Mouse (Mus musculus): ENCODE measurements around the gene Casp9. TPM values are rescaled to one million over a fixed set of nuclear protein-coding genes. Genes with fewer than 3 reads are reported as not detected.

Gene Casp9
- polyA plus RNA-seq, 1 experiment from 2014 or later: 14.9 TPM

DNA sequence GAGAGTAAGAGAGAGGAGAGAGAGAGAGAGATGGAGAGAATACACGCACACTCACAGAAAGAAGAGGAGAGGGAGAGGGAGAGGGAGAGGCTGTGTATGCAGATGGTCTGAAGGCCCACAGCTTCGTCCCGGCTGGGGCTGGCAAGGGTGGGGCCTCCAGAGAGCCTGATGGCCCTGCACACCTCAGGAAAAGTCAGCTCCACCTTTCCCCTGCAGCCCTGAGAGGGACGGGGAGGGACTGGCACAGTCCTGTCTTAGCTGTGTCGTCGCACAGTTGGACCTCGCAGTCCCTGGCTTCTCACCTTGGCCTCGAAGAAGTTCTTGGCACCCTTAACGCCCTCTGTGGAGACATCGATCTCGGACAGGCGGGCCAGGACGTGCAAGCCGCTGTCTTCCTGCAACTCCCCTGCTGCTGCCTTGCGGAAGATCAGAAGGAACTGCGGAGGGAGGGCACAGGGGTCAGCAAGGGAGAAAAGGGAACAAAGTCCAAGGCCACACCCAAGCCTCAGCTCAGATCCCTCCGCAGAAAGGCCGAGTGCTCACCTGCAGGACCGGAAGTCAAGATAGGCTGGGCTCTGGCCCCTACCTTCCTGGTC lies 66.9 kb downstream of the Casp9 start:
- peaks cover 9% of the 10 kb centered on the region; the same call in 1 of the 2 replicates for H3K36me3 ChIP-seq
- no peak overlapping the region for H3K27ac ChIP-seq (replicated peaks)
- no peaks in the 10 kb centered on the region for H3K27me3 ChIP-seq
- 80% methylated on average over 19 of the region's 19 CpGs for WGBS
- no peak overlapping the region for H3K4me2 ChIP-seq (replicated peaks)
- no peaks in the 10 kb centered on the region for H3K9me3 ChIP-seq
- H3K4me1 ChIP-seq: 0 out of 2 replicates have a peak, but pooled peaks cover 4% of the 10 kb centered on the region
- no peak overlapping the region for H3K9ac ChIP-seq (replicated peaks)
- no peak overlapping the region for H3K4me3 ChIP-seq
- ATAC-seq (replicated peaks): no peak

DNA sequence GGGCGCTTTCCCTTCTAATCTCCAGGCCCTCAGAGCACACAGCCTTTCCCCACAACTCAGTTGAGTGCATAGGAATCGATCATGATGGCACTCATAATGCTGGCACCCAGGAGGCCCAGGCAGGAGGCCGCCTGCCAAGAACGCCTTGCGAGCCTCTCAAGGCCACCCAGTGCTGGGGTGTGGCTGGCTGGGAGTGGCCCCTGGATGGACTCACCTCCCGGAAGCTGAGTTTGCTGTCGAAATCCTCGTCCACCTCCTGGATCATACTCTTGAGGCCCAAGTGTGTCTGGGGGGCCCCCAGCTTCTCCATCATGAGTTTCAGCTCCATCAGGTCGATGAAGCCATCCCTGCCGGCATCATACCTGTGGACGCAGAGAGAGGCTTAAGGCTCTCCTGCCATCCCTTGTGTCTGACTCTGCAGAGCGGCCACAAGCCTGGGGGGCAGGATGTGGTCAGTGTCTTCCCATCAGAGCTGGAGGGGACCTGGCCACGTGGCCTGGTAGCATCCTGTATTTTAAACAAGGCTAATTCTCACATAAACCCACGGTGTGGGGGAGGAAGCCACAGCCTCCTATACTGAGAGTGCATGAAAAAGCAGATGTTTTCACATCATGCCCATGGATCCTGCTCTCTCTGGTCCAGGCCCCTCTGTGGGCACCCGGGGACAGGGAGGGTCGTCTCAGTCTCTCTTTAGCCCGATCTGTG lies 68.3 kb downstream of the Casp9 start:
- Histone ChIP-seq H3K9me3 (no peaks in the 10 kb centered on the region), H3K9ac (replicated peaks) (no peak overlapping the region), H3K27me3 (no peaks in the 10 kb centered on the region), H3K4me2 (replicated peaks) (no peak overlapping the region), H3K4me3 (no peak overlapping the region), H3K27ac (replicated peaks) (no peak overlapping the region), H3K36me3 (peaks cover 9% of the 10 kb centered on the region; the same call in 1 of the 2 replicates), H3K4me1 (peaks cover 18% of the 10 kb centered on the region)
- ATAC-seq (replicated peaks): no peak
- WGBS: 92% methylated on average over 17 of the region's 17 CpGs

DNA sequence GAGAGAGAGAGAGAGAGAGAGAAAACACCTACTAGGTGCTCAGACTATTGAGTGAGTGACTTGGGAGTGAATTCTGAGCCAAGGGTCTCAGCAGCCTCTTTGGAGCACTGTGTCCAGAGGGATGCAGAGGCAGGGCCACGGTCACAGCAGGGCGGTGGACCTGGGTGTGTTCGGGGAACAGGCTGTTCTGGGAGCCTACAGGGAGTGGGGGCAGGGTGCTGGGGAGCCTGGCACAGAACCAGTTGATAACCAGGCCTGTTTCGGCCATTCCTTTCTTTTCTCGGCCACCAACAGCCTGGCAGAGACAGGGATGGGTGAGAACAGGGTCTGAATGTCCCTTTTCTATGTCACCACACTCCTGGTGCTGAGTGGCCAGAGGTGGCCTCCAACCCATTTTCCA lies 69.5 kb downstream of the Casp9 start:
- peaks cover 9% of the 10 kb centered on the region; the same call in 1 of the 2 replicates for H3K36me3 ChIP-seq

DNA sequence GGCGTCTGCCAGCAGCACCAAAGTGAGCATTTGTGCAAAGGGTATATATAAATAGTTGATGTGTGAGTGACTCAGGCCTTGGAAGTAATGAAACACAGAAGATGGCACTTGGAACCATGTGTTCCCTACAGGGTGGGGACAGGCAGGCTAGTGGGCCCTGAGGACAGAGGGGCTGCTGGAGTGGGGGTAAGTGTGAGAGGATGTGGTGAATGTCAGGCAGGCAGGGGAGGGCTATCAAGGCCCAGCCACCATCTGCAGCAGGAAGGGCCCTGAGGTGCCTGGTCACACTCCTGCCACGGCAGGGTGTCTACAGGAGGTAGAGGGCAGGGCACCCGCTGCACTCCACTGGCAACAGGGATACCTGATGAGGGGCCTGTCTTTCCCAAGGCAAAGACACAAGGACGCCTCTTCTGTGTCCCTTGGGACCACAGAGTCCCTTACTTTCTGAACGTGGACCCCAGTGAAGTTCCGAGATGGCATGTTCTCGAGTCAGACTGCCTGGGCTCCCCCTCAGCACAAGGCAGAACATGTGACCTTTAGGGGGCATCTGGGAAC lies 70.4 kb downstream of the Casp9 start:
- no peaks in the 10 kb centered on the region for H3K9me3 ChIP-seq
- H3K4me3 ChIP-seq: no peak overlapping the region
- peaks cover 9% of the 10 kb centered on the region; the same call in 1 of the 2 replicates for H3K36me3 ChIP-seq
- peaks cover 35% of the 10 kb centered on the region for H3K4me1 ChIP-seq
- no peak overlapping the region for H3K4me2 ChIP-seq (replicated peaks)
- H3K27me3 ChIP-seq: no peaks in the 10 kb centered on the region
- no peak for ATAC-seq (replicated peaks)
- H3K9ac ChIP-seq (replicated peaks): no peak overlapping the region
- no peak overlapping the region for H3K27ac ChIP-seq (replicated peaks)
- WGBS: 92% methylated on average over 7 of the region's 7 CpGs

More for the DNA sequence above, 69.5 kb downstream of the Casp9 start:
- no peak overlapping the region for H3K9ac ChIP-seq (replicated peaks)
- H3K4me1 ChIP-seq: peaks cover 29% of the 10 kb centered on the region
- WGBS: 89% methylated on average over 5 of the region's 5 CpGs
- no peak for ATAC-seq (replicated peaks)
- H3K27me3 ChIP-seq: no peaks in the 10 kb centered on the region
- H3K4me2 ChIP-seq (replicated peaks): no peak overlapping the region
- H3K4me3 ChIP-seq: no peak overlapping the region
- no peak overlapping the region for H3K27ac ChIP-seq (replicated peaks)
- H3K9me3 ChIP-seq: no peaks in the 10 kb centered on the region

DNA sequence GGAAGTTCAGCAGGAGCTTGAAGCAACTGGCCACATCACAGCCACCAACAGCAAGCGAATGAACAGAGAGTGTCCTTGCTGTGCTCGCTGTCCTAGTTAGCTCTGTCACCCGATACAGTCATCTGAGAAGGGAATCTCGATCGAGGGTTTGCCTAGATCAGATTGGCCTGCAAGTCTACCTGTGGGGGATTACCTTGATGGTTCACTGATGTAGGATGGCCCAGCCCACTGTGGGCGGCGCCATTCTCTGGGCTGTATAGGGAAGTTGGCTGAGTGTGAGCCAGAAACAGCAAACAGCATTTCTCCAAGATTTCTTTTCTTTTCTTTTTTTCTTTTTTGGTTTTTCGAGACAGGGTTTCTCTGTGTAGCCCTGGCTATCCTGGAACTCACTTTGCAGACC lies 71.1 kb downstream of the Casp9 start:
- 95% methylated on average over 8 of the region's 8 CpGs for WGBS
- H3K4me1 ChIP-seq: peaks cover 36% of the 10 kb centered on the region
- ATAC-seq (replicated peaks): no peak

DNA sequence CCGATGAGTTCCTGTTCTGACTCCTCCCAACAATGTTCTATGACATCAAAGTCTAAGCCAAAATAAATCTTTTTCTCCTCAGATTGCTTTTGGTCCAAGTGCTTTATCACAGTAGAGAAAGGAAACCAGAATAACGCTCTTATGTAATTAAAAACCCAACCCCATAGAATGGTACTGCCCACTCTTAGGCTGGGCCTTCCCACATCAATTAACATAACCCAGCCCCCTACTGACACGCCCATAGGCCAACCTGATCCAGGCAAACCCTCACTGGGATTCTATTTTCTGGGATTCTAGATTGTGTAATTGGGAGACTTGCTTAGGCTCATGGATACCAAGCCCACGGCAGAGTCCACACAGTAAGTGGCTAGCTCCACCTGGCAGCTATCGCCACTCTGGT lies 71.6 kb downstream of the Casp9 start:
- Histone ChIP-seq H3K4me3 (no peak overlapping the region), H3K4me1 (peaks cover 41% of the 10 kb centered on the region), H3K36me3 (peaks cover 9% of the 10 kb centered on the region; the same call in 1 of the 2 replicates), H3K9ac (replicated peaks) (no peak overlapping the region), H3K9me3 (no peaks in the 10 kb centered on the region), H3K27me3 (no peaks in the 10 kb centered on the region), H3K27ac (replicated peaks) (no peak overlapping the region), H3K4me2 (replicated peaks) (no peak overlapping the region)
- no peak for ATAC-seq (replicated peaks)
- 92% methylated on average over 5 of the region's 5 CpGs for WGBS

More for the DNA sequence above, 71.1 kb downstream of the Casp9 start:
- Histone ChIP-seq H3K27me3 (no peaks in the 10 kb centered on the region), H3K4me3 (no peak overlapping the region), H3K9me3 (no peaks in the 10 kb centered on the region), H3K9ac (replicated peaks) (no peak overlapping the region), H3K27ac (replicated peaks) (no peak overlapping the region), H3K36me3 (peaks cover 9% of the 10 kb centered on the region; the same call in 1 of the 2 replicates), H3K4me2 (replicated peaks) (no peak overlapping the region)

Other genes starting within 250 kb of the Casp9 start
- gene Fblim1, start 187.5 kb upstream of the Casp9 start, polyA plus RNA-seq (2015; fragmentation: Nextera tagmentation; extraction: Ambion mirVana): 17.4 and 22.6 TPM in 2 replicates
- gene Tmem82, start 175.0 kb upstream of the Casp9 start, polyA plus RNA-seq (2015; fragmentation: Nextera tagmentation; extraction: Ambion mirVana): 0.17 TPM in 2 replicates
- gene Slc25a34, start 169.8 kb upstream of the Casp9 start, polyA plus RNA-seq (2015; fragmentation: Nextera tagmentation; extraction: Ambion mirVana): 0.06 and 0.14 TPM in 2 replicates
- 7.6 TPM in 2 replicates for gene Plekhm2, start 128.7 kb upstream of the Casp9 start, polyA plus RNA-seq (2015; fragmentation: Nextera tagmentation; extraction: Ambion mirVana)
- not detected in 2 replicates for gene Rsc1a1, start 108.0 kb upstream of the Casp9 start, polyA plus RNA-seq (2015; fragmentation: Nextera tagmentation; extraction: Ambion mirVana)
- gene Ddi2, start 70.2 kb upstream of the Casp9 start, polyA plus RNA-seq (2015; fragmentation: Nextera tagmentation; extraction: Ambion mirVana): 14.6 and 15.3 TPM in 2 replicates
- gene Agmat, start 46.9 kb upstream of the Casp9 start, polyA plus RNA-seq (2015; fragmentation: Nextera tagmentation; extraction: Ambion mirVana): not detected in 2 replicates
- gene Dnajc16, start 2.7 kb upstream of the Casp9 start, polyA plus RNA-seq (2015; fragmentation: Nextera tagmentation; extraction: Ambion mirVana): 5.2 and 5.3 TPM in 2 replicates
- gene Cela2a, start 32.5 kb downstream of the Casp9 start, polyA plus RNA-seq (2015; fragmentation: Nextera tagmentation; extraction: Ambion mirVana): not detected in 2 replicates
- not detected in 2 replicates for gene Ctrc, start 52.7 kb downstream of the Casp9 start, polyA plus RNA-seq (2015; fragmentation: Nextera tagmentation; extraction: Ambion mirVana)
- 82.8 and 84.3 TPM in 2 replicates for gene Efhd2, start 81.3 kb downstream of the Casp9 start, polyA plus RNA-seq (2015; fragmentation: Nextera tagmentation; extraction: Ambion mirVana)
- 1.5 and 3.7 TPM in 2 replicates for gene Fhad1, start 221.5 kb downstream of the Casp9 start, polyA plus RNA-seq (2015; fragmentation: Nextera tagmentation; extraction: Ambion mirVana)

Data from forebrain, embryonic 15.5 days (tissue).